In the genomic region with DNA sequence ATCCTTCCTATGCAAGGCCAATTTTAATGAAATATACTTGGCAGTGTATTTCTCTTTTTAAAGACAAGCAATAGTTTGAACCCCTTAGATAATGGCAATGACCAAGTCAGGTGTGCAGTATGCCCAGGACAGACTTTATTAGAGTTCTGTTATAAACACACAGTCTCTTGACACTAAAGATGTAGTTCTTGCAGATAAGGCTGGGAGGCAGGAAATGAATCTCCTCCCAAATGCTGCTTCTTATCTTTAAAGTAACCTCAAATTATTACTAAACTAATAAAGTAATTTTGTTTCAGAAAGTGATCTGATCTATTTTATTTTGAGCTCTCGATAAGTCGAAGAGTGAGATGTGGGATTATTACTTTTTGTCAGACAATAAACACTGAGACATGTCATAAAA, we compare ENCODE assay signal across 16 mouse cellular contexts.
"Had no signal": no experiment of that assay in that cellular context is flagged by ENCODE, and none has a peak within 500 bp of the region (broad histone marks: within the 10 kb centered on the region; RNA-seq: fewer than 3 reads in every experiment).

No protein-coding gene starts in this region.

- H3K27ac ChIP-seq: neural tube, embryonic 13.5 days; neural tube, embryonic 15.5 days; stomach, embryonic 15.5 days; stomach, postnatal 0 days had no signal

- H3K4me1 ChIP-seq: stomach, embryonic 15.5 days had no signal

- DNase-seq: retina, postnatal 1 day; right cerebral cortex, adult 18-20 months; right cerebral cortex, postnatal 14 days; right cerebral cortex, postnatal 25 days; right cerebral cortex, postnatal 4 days; spleen, adult 18-20 months; thymus, adult 18-20 months; thymus, adult 2 months; thymus, postnatal 14 days; thymus, postnatal 25 days; thymus, postnatal 36 days; thymus, postnatal 4 days had no signal

- H3K9me3 ChIP-seq: neural tube, embryonic 13.5 days; neural tube, embryonic 15.5 days; stomach, embryonic 15.5 days had no signal

- H3K36me3 ChIP-seq: neural tube, embryonic 13.5 days; neural tube, embryonic 15.5 days; stomach, embryonic 15.5 days had no signal

- H3K9ac ChIP-seq: neural tube, embryonic 13.5 days; neural tube, embryonic 15.5 days; stomach, embryonic 15.5 days had no signal

- H3K27me3 ChIP-seq: neural tube, embryonic 13.5 days; neural tube, embryonic 15.5 days; stomach, embryonic 15.5 days had no signal

- H3K4me3 ChIP-seq: neural tube, embryonic 13.5 days; neural tube, embryonic 15.5 days; stomach, embryonic 15.5 days had no signal
